Mouse (Mus musculus) neural tube, embryonic 15.5 days (tissue): Measurements from ENCODE around the gene Baiap2. TPM values are rescaled to one million over a fixed set of nuclear protein-coding genes. Genes with fewer than 3 reads are reported as not detected.

Experiments
- ATAC-seq: fragments of 200-750 bp; cut with Nextera tagmentation; 2 replicates; pipeline ENCODE4 v1.8.0; 2017; ENCODE audit warnings: mild to moderate bottlenecking, moderate TSS enrichment, moderate library complexity; ENCODE audit not compliant: low FRiP score
- H3K27ac ChIP-seq: fragments of 300-500 bp; sonication (generic); replicated peaks from 2 replicates; pipeline ENCODE4 v1.5.1; 2015; ENCODE audit warnings: mild to moderate bottlenecking, inconsistent platforms
- H3K27me3 ChIP-seq: fragments of 300-500 bp; sonication (generic); replicated peaks from 2 replicates; pipeline ENCODE4 v1.6.1; 2015; ENCODE audit warnings: inconsistent platforms
- H3K36me3 ChIP-seq: fragments of 300-500 bp; sonication (generic); 2 replicates; pipeline ENCODE4 v1.6.1; 2015; ENCODE audit warnings: inconsistent platforms
- H3K4me1 ChIP-seq: fragments of 300-500 bp; sonication (generic); 2 replicates; pipeline ENCODE4 v1.6.1; 2015; ENCODE audit warnings: inconsistent platforms
- H3K4me2 ChIP-seq: fragments of 300-500 bp; sonication (generic); 2 replicates; pipeline ENCODE4 v1.6.1; 2015; ENCODE audit warnings: inconsistent platforms, mild to moderate bottlenecking, moderate library complexity
- H3K4me3 ChIP-seq: fragments of 300-500 bp; sonication (generic); replicated peaks from 2 replicates; pipeline ENCODE4 v1.5.1; 2015; ENCODE audit warnings: mild to moderate bottlenecking, inconsistent platforms
- H3K9ac ChIP-seq: fragments of 300-500 bp; sonication (generic); replicated peaks from 2 replicates; pipeline ENCODE4 v1.6.1; 2015; ENCODE audit warnings: mild to moderate bottlenecking, inconsistent platforms
- H3K9me3 ChIP-seq: fragments of 300-500 bp; sonication (generic); replicated peaks from 2 replicates; pipeline ENCODE4 v1.6.1; 2016; ENCODE audit warnings: inconsistent platforms
- WGBS: fragments of 180-500 bp; shearing (Covaris S2); methylation state at CpG from one replicate; pipeline ENCODE4 v1.1.7; 2015; ENCODE audit warnings: mixed read lengths; 5-methylcytosine and 5-hydroxymethylcytosine counted together
- polyA plus RNA-seq: library from polyadenylated mRNA; unstranded; fragments of >200 nt; fragmentation: Nextera tagmentation; extraction: Ambion mirVana; gene quantifications from 2 replicates; pipeline ENCODE4 v1.2.1, GENCODE M21; 2015

Baiap2 gene
- polyA plus RNA-seq, 1 experiment from 2014 or later = 16.6 TPM

DNA sequence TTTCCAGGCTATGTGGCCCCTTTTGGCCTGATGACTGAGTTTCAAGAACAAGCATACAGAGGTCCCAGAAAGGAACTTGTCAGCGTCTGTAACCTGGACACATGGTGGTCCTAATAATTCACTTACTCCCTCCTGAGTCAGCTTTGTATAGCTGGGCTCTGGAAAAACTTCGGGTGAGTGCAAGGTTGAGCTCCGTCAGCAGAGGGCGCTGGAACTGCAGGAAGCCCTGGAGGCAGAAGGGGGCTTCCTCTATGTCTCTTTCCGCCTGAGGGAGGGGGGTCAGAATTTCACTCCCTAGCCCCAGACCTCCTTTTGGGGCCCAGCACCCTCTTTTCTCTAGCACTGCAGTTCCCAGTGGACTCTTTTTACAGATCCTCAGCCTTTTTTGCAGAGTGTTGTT lies 33.1 kb upstream of the Baiap2 start:
- Histone ChIP-seq H3K4me1 (peaks cover 41% of the 10 kb centered on the region), H3K4me2 (peak overlapping the region; percentile 26; the same call in 1 of the 2 replicates), H3K9ac (no peak overlapping the region), H3K9me3 (no peaks in the 10 kb centered on the region), H3K4me3 (no peak overlapping the region), H3K27ac (no peak overlapping the region), H3K27me3 (peaks cover 11% of the 10 kb centered on the region; the same call in 1 of the 2 replicates), H3K36me3 (no peaks in the 10 kb centered on the region)
- 2% methylated on average over 5 of the region's 5 CpGs for WGBS
- ATAC-seq = no peak

GRCm38 (mm10) chr11:119912845-119913244 lies 29.7 kb upstream of the Baiap2 start:
- Histone ChIP-seq H3K9ac (peak overlapping the region; percentile 99), H3K4me1 (peaks cover 51% of the 10 kb centered on the region), H3K27ac (peak overlapping the region; percentile 86), H3K4me2 (peak overlapping the region; percentile 97), H3K9me3 (no peaks in the 10 kb centered on the region), H3K36me3 (peaks cover 15% of the 10 kb centered on the region), H3K4me3 (peak overlapping the region; percentile 97), H3K27me3 (peaks cover 7% of the 10 kb centered on the region; the same call in 1 of the 2 replicates)
- no peak for ATAC-seq
- 4% methylated on average over 7 of the region's 7 CpGs for WGBS

DNA sequence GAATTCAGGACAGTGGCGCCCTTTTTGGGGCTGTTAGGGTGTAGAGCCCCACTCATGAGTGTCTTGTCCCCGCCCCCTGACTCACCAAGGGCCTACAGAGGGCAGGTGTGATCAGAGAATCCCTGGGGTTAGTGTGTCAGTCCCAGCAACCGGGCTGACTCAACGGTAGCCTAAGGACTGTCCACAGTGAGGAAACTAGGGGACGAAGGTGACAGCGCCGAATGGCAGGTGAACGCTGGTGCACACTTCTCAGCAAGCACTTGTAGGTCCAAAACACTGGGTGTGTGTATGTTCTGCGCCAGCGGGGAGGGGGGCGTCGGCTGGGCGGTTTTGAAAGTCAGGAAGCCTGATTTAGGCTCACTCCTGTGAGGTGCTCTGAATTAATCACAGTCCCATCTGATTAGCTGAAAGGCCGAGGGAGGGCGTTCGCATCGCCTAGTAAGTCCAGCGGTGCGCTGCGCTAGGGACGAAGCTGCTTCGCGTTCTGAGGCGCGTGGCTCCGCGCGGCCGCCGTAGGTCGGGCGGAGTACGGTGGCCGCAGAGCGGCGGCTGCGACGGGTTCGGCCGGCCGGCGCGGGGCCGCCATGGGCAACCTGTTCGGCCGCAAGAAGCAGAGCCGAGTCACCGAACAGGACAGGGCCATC lies 29.1 kb upstream of the Baiap2 start, which contains the start of gene Chmp6:
Gene Chmp6 (plus strand): TSS at position 151 of the 644 bp plus-strand sequence.
- Histone ChIP-seq H3K36me3 (peaks cover 21% of the 10 kb centered on the region), H3K27me3 (0 out of 2 replicates have a peak, but pooled peaks cover 1% of the 10 kb centered on the region), H3K4me3 (peak within 1 kb of the TSS; percentile 97), H3K9ac (peak within 1 kb of the TSS; percentile 99), H3K27ac (peak within 1 kb of the TSS; percentile 86), H3K4me1 (peaks cover 46% of the 10 kb centered on the region), H3K4me2 (peak within 1 kb of the TSS; percentile 97), H3K9me3 (no peaks in the 10 kb centered on the region)
- ATAC-seq = peak; percentile 66
- WGBS = under 1% methylated on average over 48 of the region's 48 CpGs

DNA sequence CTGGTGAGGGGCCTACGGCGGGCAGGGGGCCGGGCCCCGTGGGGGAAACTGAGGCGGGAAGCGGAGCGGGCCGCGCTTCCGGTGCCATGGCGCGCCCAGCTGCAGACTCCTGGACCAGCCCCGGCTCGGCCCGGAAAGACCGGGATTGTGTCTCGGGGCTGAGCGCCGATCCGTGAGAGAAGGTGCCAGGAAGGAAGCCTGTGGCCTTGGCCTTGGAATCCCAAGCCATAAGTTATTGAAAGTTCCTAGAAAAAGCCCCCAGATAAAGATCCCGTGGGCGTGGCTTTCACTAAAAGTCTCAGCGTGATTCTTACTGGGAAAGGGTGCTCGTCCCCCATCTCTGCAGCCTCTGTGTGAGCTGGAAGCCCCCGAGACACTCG lies 28.6 kb upstream of the Baiap2 start:
- H3K36me3 ChIP-seq = peaks cover 26% of the 10 kb centered on the region
- peaks cover 46% of the 10 kb centered on the region for H3K4me1 ChIP-seq
- under 1% methylated on average over 25 of the region's 26 CpGs for WGBS
- peak; percentile 46 for ATAC-seq
- H3K4me3 ChIP-seq = peak overlapping the region; percentile 97
- H3K27me3 ChIP-seq = no peaks in the 10 kb centered on the region
- peak overlapping the region; percentile 97 for H3K4me2 ChIP-seq
- H3K9me3 ChIP-seq = no peaks in the 10 kb centered on the region
- peak overlapping the region; percentile 86 for H3K27ac ChIP-seq
- peak overlapping the region; percentile 99 for H3K9ac ChIP-seq

DNA sequence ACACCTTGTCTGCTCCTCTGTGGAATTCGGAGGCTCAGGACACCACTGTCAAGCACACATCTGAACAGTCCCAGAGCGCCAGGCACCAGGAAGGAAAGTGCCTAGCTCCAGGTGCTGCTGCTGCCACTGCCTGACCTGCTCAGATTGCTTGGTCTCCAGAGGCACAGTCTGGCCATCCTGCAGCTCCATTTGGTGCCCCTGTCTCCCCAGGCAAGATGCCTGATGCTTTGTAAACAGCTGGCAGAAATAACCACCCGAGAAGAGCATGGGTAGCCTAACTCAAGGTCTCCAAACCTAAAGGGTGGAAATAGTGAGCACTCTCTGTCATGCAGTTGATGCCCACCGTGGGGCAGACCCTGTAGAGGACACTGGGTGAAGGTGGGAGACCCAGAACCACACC lies 28.2 kb upstream of the Baiap2 start:
- 23% methylated on average over 4 of the region's 4 CpGs for WGBS
- ATAC-seq = no peak
- Histone ChIP-seq H3K4me3 (peak overlapping the region; percentile 97), H3K4me2 (peak overlapping the region; percentile 97), H3K27me3 (no peaks in the 10 kb centered on the region), H3K9me3 (no peaks in the 10 kb centered on the region), H3K27ac (peak overlapping the region; percentile 86; the same call in 1 of the 2 replicates), H3K9ac (peak overlapping the region; percentile 99), H3K4me1 (peaks cover 44% of the 10 kb centered on the region), H3K36me3 (peaks cover 30% of the 10 kb centered on the region)

DNA sequence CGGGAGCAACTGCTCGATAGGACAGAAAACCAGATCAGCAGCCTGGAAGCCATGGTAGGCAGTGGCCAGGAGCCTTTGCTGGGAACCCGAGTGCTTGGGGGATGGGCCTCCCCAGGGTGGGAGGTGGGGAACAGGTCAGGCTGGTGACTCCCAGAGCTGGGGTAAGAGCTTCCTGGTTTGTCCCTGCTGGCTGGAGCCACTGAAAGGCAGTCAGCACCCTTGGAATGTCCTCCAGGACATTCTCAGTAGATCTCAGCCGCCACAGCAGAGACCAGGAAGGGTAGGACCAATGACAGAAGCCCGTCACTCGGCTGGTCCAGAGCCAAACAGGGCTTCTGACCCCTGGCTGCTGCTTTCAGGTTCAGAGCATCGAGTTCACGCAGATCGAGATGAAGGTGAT lies 26.9 kb upstream of the Baiap2 start:
- Histone ChIP-seq H3K36me3 (peaks cover 32% of the 10 kb centered on the region), H3K9me3 (no peaks in the 10 kb centered on the region), H3K9ac (no peak overlapping the region), H3K27ac (no peak overlapping the region), H3K4me1 (peaks cover 40% of the 10 kb centered on the region), H3K27me3 (no peaks in the 10 kb centered on the region), H3K4me2 (no peak overlapping the region), H3K4me3 (no peak overlapping the region)
- WGBS = 86% methylated on average over 9 of the region's 9 CpGs
- no peak for ATAC-seq

DNA sequence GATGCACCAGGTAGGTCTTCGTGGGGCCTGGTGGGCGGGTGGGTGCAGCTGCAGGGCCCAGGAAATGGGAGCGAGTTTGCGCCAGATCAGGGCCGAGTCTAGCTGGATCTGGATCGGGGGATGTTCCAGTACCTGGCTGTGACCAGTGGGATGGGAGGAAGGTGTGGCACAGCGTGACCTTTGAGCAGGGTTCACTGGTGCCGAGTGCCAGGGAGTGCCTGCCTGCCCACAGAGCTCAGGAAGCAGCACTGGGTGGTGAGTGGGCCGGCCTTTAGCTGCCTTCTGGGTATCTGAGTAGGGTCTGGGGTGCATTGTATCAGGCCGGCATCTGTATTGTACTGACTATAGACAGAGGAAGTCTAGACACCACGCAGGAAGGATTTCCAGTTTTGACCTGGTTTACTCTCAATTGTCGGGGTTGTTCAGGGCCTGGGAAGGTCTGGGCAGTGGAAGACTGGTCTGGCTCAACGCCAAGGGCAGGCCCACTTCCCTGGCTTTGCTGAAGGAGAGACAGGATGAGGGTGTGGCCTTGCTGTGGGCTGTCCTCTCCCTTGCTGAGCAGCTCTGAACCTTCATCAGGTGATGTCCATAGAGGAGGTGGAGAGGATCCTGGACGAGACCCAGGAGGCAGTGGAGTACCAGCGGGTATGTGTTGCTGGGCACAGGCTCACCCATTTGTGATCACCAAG lies 26.3 kb upstream of the Baiap2 start:
- H3K4me1 ChIP-seq = peaks cover 40% of the 10 kb centered on the region
- WGBS = 93% methylated on average over 15 of the region's 15 CpGs
- peaks cover 32% of the 10 kb centered on the region for H3K36me3 ChIP-seq
- no peak overlapping the region for H3K4me2 ChIP-seq
- H3K9ac ChIP-seq = no peak overlapping the region
- no peak for ATAC-seq
- no peak overlapping the region for H3K27ac ChIP-seq
- no peaks in the 10 kb centered on the region for H3K9me3 ChIP-seq
- no peaks in the 10 kb centered on the region for H3K27me3 ChIP-seq
- H3K4me3 ChIP-seq = no peak overlapping the region

GRCm38 (mm10) chr11:119916834-119917469 lies 25.6 kb upstream of the Baiap2 start:
- Histone ChIP-seq H3K9ac (no peak overlapping the region), H3K4me2 (no peak overlapping the region), H3K36me3 (peaks cover 32% of the 10 kb centered on the region), H3K9me3 (no peaks in the 10 kb centered on the region), H3K4me3 (no peak overlapping the region), H3K27ac (no peak overlapping the region), H3K4me1 (peaks cover 40% of the 10 kb centered on the region), H3K27me3 (no peaks in the 10 kb centered on the region)
- 92% methylated on average over 21 of the region's 21 CpGs for WGBS
- no peak for ATAC-seq

DNA sequence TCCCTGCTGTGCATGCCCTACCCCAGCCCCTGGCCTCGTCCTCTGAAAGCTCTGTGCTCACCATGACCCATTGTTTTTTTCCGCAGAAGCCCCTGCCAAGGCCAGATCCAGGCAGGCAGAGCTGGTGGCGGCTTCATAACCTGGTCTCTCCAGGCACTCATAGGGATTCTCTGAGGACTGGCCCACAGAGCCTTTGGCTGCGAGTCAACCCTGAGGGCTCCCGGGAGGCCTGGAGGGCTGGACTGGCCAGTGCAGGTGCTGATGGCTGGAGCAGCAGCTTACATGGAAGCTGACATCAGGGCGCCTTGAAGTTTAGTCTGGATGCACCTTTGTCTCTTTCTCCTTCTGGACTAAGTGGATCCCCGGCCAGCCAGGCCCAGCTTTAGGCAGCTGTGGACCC lies 24.0 kb upstream of the Baiap2 start:
- 85% methylated on average over 7 of the region's 7 CpGs for WGBS
- no peak overlapping the region for H3K27ac ChIP-seq
- no peak overlapping the region for H3K4me3 ChIP-seq
- H3K4me1 ChIP-seq = peaks cover 27% of the 10 kb centered on the region
- H3K4me2 ChIP-seq = no peak overlapping the region
- peaks cover 32% of the 10 kb centered on the region for H3K36me3 ChIP-seq
- no peak overlapping the region for H3K9ac ChIP-seq
- ATAC-seq = no peak
- no peaks in the 10 kb centered on the region for H3K9me3 ChIP-seq
- H3K27me3 ChIP-seq = no peaks in the 10 kb centered on the region

DNA sequence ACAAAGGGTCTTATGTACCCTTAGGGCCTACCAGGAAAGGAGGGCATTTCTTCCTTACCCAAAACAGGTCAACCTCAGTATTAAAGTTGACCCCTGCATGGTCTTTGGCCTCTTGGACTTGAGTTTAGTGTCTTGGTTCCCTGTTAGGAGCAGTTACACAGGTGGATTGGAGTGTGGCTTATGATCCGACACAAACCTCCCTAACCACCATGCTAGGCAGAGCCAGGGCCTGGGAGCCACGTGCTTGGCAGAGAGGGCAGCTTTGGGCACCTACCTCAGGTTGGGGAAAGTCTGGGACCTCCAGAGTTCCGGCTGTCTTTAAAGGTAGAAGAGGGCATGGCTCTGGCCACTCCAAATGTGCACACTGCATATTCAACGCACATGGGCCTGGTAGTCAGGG lies 23.1 kb upstream of the Baiap2 start:
- 96% methylated on average over 4 of the region's 4 CpGs for WGBS
- no peak overlapping the region for H3K4me2 ChIP-seq
- no peak overlapping the region for H3K4me3 ChIP-seq
- no peak overlapping the region for H3K27ac ChIP-seq
- H3K9ac ChIP-seq = no peak overlapping the region
- peaks cover 32% of the 10 kb centered on the region for H3K36me3 ChIP-seq
- no peaks in the 10 kb centered on the region for H3K27me3 ChIP-seq
- H3K9me3 ChIP-seq = no peaks in the 10 kb centered on the region
- no peak for ATAC-seq
- H3K4me1 ChIP-seq = peaks cover 23% of the 10 kb centered on the region

DNA sequence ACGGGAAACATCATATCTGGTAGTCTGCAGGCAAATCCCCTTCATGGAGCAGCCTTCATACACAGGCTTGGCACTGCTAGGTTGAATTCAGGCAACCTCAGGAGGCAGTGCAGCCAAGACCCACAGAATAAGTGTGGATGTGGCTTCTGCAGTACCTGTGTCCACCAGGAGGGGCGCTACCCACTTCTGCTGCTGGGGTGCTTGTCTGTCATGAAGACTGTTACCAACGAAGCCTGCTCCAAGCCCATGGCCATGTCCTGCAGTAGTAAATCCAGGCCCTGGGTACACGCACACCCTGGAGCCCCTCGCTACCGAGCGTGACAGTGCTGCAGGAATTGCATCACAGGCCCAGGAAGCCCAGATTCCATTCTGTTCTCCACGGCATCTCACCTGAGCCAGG lies 22.7 kb upstream of the Baiap2 start:
- H3K4me1 ChIP-seq = peaks cover 19% of the 10 kb centered on the region
- H3K9me3 ChIP-seq = no peaks in the 10 kb centered on the region
- H3K4me3 ChIP-seq = no peak overlapping the region
- H3K9ac ChIP-seq = no peak overlapping the region
- no peak overlapping the region for H3K4me2 ChIP-seq
- H3K27me3 ChIP-seq = no peaks in the 10 kb centered on the region
- ATAC-seq = no peak
- WGBS = 62% methylated on average over 8 of the region's 8 CpGs
- H3K27ac ChIP-seq = no peak overlapping the region
- H3K36me3 ChIP-seq = peaks cover 32% of the 10 kb centered on the region

GRCm38 (mm10) chr11:119920668-119921067 lies 21.9 kb upstream of the Baiap2 start:
- Histone ChIP-seq H3K4me2 (no peak overlapping the region), H3K27me3 (no peaks in the 10 kb centered on the region), H3K9ac (no peak overlapping the region), H3K36me3 (peaks cover 32% of the 10 kb centered on the region), H3K4me3 (no peak overlapping the region), H3K4me1 (peaks cover 11% of the 10 kb centered on the region), H3K27ac (no peak overlapping the region), H3K9me3 (no peaks in the 10 kb centered on the region)
- ATAC-seq = no peak
- WGBS = 94% methylated on average over 5 of the region's 5 CpGs
